Mouse (Mus musculus) embryonic fibroblast, embryonic 13.5 days (primary cell): ENCODE data around the gene Tpm4. TPM values are rescaled to one million over a fixed set of nuclear protein-coding genes. Genes with fewer than 3 reads are reported as not detected.

Source experiments
- H3K27ac ChIP-seq: 2 replicates; pipeline ENCODE4 v1.5.1; 2012; ENCODE audit warnings: low read length, control low read depth, inconsistent platforms; ENCODE audit not compliant: insufficient read depth
- H3K4me1 ChIP-seq: 2 replicates; pipeline ENCODE4 v1.6.1; 2011; ENCODE audit warnings: low read length; ENCODE audit not compliant: control insufficient read depth, insufficient read depth
- H3K4me3 ChIP-seq: 2 replicates; pipeline ENCODE4 v1.5.1; 2011; ENCODE audit warnings: mild to moderate bottlenecking, control low read depth, low read length; ENCODE audit not compliant: insufficient read depth
- CTCF ChIP-seq: IDR thresholded peaks from 2 replicates; pipeline ENCODE4 v1.5.1; 2011; ENCODE audit warnings: mild to moderate bottlenecking, control low read depth, low read length, moderate library complexity, borderline replicate concordance; ENCODE audit not compliant: insufficient read depth
- POLR2A ChIP-seq: IDR thresholded peaks from 2 replicates; pipeline ENCODE4 v1.6.1; 2011; ENCODE audit warnings: low read depth, mild to moderate bottlenecking, control low read depth, low read length, moderate library complexity
- polyA plus RNA-seq: library from polyadenylated mRNA; stranded (reverse); fragments of >200 nt; gene quantifications from 2 replicates; pipeline ENCODE4 v1.2.4, GENCODE M21; 2011; ENCODE audit warnings: low read depth; ENCODE audit not compliant: missing spikeins, insufficient read length

Tpm4 gene
- polyA plus RNA-seq, 1 experiment = 1,203 TPM

DNA sequence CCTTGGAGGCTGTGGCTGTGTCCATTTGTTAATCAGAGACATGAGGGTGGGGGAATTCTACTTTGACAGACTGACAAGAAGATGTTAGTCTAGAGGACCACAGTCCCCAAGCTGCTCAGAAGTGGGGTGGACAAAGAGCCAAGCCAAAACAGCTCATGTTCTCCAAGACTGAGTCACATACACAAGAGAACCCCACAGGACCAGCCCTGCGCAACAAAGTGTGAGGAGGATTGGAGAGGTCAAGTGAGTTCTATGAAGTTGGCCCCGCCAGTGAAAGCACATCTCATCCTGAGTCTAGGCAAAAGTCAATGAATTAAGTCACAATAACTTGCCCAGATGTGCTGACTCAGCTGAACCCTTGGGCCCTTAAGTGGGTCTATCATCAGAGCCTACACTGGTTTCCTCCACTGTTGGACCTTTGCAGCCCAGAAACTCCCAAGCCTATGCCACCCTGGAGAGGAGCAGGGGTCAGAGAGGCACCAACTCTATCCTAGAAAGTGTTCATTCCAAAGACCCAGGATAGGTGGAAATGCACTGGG lies 53.1 kb downstream of the Tpm4 start:
- Histone ChIP-seq H3K4me1 (no peaks in the 10 kb centered on the region), H3K4me3 (no peak overlapping the region), H3K27ac (no peak overlapping the region)
- TF ChIP-seq CTCF = no peak
- TF ChIP-seq POLR2A = no peak

DNA sequence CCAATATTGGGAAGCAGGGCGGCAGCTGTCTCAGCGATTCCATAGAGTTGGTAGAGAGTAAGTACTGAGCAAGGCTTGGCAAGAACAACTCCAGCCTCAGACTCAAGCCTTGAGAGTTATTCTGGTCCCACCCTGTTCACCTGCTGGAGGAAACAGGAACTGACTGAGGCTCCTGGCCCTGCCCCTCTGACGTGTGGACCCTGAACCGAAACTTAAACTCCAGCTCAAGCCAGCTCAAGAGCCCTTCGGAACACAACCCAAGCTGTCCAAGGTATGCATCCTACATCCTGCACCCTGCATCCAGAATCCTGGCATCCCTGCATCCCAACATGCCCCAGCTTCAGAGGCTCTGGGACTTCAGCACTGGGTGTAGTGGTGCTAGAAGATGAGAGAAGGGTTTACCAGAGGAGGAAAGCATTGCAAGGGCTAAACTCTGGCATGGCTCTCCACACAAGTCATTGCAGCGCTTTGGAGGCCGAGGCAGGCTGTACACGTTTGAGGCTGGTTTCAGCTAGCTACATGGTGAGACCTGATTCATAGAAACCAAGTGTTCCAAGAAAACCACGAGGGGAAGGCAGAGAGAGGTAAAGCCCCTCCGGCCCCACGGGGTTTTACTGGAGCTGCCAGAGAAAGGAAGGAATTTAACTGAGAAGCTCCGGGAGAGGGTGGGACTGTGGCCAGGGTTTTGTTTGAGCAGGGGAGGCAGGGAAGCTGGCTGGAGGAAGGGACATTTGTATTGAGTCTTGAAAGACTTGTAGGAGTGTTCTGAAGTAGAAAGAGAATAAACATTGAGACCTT lies 54.8 kb downstream of the Tpm4 start, which contains the start of gene Hsh2d:
Gene Hsh2d, plus strand, starts transcription at position 222 of the 798 bp plus-strand sequence.
- no peaks in the 10 kb centered on the region for H3K4me1 ChIP-seq
- no peak within 1 kb of the TSS for H3K27ac ChIP-seq
- H3K4me3 ChIP-seq = no peak within 1 kb of the TSS
- no peak for TF ChIP-seq POLR2A
- no peak for TF ChIP-seq CTCF

DNA sequence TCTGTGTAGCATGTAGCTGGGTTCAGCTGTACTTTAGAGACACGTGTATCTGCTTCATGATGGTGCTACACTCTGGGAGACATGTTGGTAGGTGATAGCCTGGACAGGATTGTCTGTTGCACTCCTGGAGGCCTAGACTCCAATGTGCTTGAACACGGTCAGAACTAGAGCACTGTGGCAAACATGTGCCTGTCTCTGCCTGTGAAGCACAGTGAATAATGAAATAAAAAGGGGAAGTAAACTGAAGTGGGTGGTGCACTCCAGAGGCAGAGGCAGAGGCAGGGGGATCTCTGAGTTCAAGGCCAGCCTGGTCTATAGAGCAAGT lies 55.4 kb downstream of the Tpm4 start:
- no peak for TF ChIP-seq CTCF
- no peak for TF ChIP-seq POLR2A
- Histone ChIP-seq H3K4me3 (no peak overlapping the region), H3K4me1 (no peaks in the 10 kb centered on the region)

DNA sequence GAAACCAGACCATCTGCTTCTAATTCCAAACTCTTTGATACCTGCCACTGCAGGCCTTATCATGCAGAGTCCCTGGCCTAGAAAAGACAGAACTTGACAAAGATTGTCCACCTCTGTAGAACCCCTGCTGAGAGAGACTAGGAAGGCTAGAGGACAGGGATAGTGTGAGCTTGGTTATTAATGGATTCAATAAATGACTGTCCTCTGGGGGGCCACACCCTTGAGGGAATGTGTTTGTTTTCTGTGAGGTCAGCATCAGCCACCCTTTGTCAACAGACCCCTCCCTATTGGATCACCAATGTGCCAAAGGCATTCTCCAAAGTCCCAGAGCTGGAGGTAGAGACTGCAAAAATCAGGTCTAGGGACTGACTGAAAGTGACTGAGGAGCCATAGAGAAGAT lies 57.3 kb downstream of the Tpm4 start:
- TF ChIP-seq CTCF (no peak), POLR2A (no peak)
- H3K4me3 ChIP-seq = no peak overlapping the region
- H3K4me1 ChIP-seq = no peaks in the 10 kb centered on the region
- no peak overlapping the region for H3K27ac ChIP-seq

More for the DNA sequence above, 55.4 kb downstream of the Tpm4 start:
- no peak overlapping the region for H3K27ac ChIP-seq

DNA sequence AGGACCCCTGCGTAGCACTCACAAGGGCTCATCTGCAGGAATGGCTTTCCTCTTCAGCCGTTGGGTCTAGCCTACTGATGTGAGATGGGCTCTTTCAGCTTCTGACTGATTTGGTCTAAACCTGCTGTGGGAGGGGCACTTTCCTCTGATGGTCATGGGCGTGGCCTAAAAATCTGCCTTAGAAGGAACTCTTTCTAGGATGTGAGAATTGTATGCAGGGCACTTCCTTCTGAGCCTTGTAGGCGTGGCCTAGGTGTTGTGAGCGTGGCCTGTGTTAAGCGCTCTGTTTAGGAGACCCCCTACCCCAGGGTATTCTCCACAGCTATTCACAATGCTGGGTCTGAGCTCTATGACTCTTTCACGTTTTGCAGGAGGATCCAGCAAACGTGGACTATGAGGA lies 63.2 kb downstream of the Tpm4 start:
- Histone ChIP-seq H3K4me3 (no peak overlapping the region), H3K4me1 (no peaks in the 10 kb centered on the region), H3K27ac (no peak overlapping the region)
- TF ChIP-seq CTCF = no peak
- no peak for TF ChIP-seq POLR2A

Other genes with a start within 250 kb of the Tpm4 start
- gene Zfp882, start 226.4 kb upstream of the Tpm4 start, polyA plus RNA-seq = 2.8 and 5.0 TPM in 2 replicates
- 25.2 and 26.4 TPM in 2 replicates for gene Zfp617, start 226.3 kb upstream of the Tpm4 start, polyA plus RNA-seq
- 11.1 and 12.5 TPM in 2 replicates for gene Zfp961, start 183.9 kb upstream of the Tpm4 start, polyA plus RNA-seq
- not detected in 2 replicates for gene Cyp4f18, start 125.3 kb upstream of the Tpm4 start, polyA plus RNA-seq
- gene Olfr372, start 93.8 kb upstream of the Tpm4 start, polyA plus RNA-seq = not detected in 2 replicates
- not detected in 2 replicates for gene Olfr373, start 51.8 kb upstream of the Tpm4 start, polyA plus RNA-seq
- 0.40 TPM in 1 of 2 replicates, not detected in the other for gene Olfr374, start 27.9 kb upstream of the Tpm4 start, polyA plus RNA-seq
- gene Rab8a, start 26.2 kb downstream of the Tpm4 start, polyA plus RNA-seq = 102 and 115 TPM in 2 replicates
- not detected in 2 replicates for gene Hsh2d, start 54.7 kb downstream of the Tpm4 start, polyA plus RNA-seq
- not detected in 2 replicates for gene Cib3, start 77.9 kb downstream of the Tpm4 start, polyA plus RNA-seq
- gene Gm11034, start 78.7 kb downstream of the Tpm4 start, polyA plus RNA-seq = not detected in 2 replicates
- gene Fam32a, start 84.8 kb downstream of the Tpm4 start, polyA plus RNA-seq = 41.4 and 43.8 TPM in 2 replicates
- gene Ap1m1, start 105.0 kb downstream of the Tpm4 start, polyA plus RNA-seq = 65.3 and 67.0 TPM in 2 replicates
- gene Gm10282, start 170.3 kb downstream of the Tpm4 start, polyA plus RNA-seq = 3.8 and 4.6 TPM in 2 replicates
- 19.1 and 19.7 TPM in 2 replicates for gene Klf2, start 184.1 kb downstream of the Tpm4 start, polyA plus RNA-seq